Mouse (Mus musculus) midbrain, embryonic 11.5 days (tissue): ENCODE results near the gene Zzef1. TPM values are rescaled to one million over a fixed set of nuclear protein-coding genes. Genes with fewer than 3 reads are reported as not detected.
"Not testable (repeated sequence)": the region's sequence is repeated elsewhere in the genome, so short reads cannot be mapped to it uniquely, and the experiment has no call there.

Experiments used
- ATAC-seq: fragments of 200-750 bp; cut with Nextera tagmentation; 2 replicates; pipeline ENCODE4 v1.8.0; 2017; ENCODE audit warnings: moderate TSS enrichment, moderate library complexity; ENCODE audit not compliant: low FRiP score
- DNase-seq: peaks from one replicate; pipeline ENCODE4 v3.0.0; 2015; ENCODE audit warnings: low spot score; ENCODE audit errors: missing footprints
- H3K27ac ChIP-seq: fragments of 300-500 bp; sonication (generic); 2 replicates; pipeline ENCODE4 v1.5.1; 2014; ENCODE audit warnings: low read depth, low read length
- H3K27me3 ChIP-seq: fragments of 300-500 bp; sonication (generic); 2 replicates; pipeline ENCODE4 v1.6.1; 2014; ENCODE audit warnings: mild to moderate bottlenecking, low read length, moderate library complexity, mixed read lengths; ENCODE audit not compliant: control insufficient read depth, insufficient read depth
- H3K36me3 ChIP-seq: fragments of 300-500 bp; sonication (generic); 2 replicates; pipeline ENCODE4 v1.6.1; 2014; ENCODE audit warnings: mild to moderate bottlenecking, low read length, moderate library complexity, mixed read lengths; ENCODE audit not compliant: control insufficient read depth, insufficient read depth
- H3K4me1 ChIP-seq: fragments of 300-500 bp; sonication (generic); 2 replicates; pipeline ENCODE4 v1.6.1; 2014; ENCODE audit warnings: low read length; ENCODE audit not compliant: control insufficient read depth, insufficient read depth
- H3K4me2 ChIP-seq: fragments of 300-500 bp; sonication (generic); 2 replicates; pipeline ENCODE4 v1.6.1; 2014; ENCODE audit warnings: mild to moderate bottlenecking, moderate library complexity
- H3K4me3 ChIP-seq: fragments of 300-500 bp; sonication (generic); 2 replicates; pipeline ENCODE4 v1.5.1; 2014; ENCODE audit warnings: low read depth, low read length
- H3K9ac ChIP-seq: fragments of 300-500 bp; sonication (generic); 2 replicates; pipeline ENCODE4 v1.6.1; 2014; ENCODE audit warnings: low read length
- H3K9me3 ChIP-seq: fragments of 300-500 bp; sonication (generic); 2 replicates; pipeline ENCODE4 v1.6.1; 2016; ENCODE audit warnings: low read length; ENCODE audit not compliant: control insufficient read depth
- WGBS: fragments of 180-500 bp; shearing (Covaris S2); extraction: QIAGEN DNeasy Blood & Tissue Kit; methylation state at CpG from one replicate; pipeline ENCODE4 v1.1.7; 2014; 5-methylcytosine and 5-hydroxymethylcytosine counted together
- polyA plus RNA-seq: library from polyadenylated mRNA; unstranded; fragments of >200 nt; fragmentation: Nextera tagmentation; extraction: Ambion mirVana; gene quantifications from 2 replicates; pipeline ENCODE4 v1.2.1, GENCODE M21; 2014

Gene Zzef1
- polyA plus RNA-seq, 1 experiment from 2014 or later, result 8.3 TPM

DNA sequence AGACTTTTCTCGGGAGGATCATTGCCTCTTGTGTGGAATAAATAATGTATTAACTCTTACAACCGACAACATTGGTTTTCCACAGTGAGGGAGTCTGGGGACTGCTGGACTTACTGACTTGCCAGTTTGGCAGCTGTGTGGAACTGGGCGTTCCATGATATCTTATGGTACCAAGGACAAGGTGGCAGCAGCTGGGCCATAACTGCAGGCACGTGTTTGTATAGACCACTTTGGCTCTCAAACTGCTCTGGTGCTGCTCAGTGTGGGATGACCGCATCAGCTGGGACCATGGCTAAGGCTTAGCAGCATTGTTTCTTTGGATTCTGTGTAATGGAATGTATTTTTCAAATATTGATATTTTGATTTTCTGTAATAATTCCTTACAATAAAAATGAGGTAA is 25.2 kb upstream of the Zzef1 start:
- Histone ChIP-seq H3K4me3 (no peak overlapping the region), H3K36me3 (peaks cover 9% of the 10 kb centered on the region), H3K27me3 (no peaks in the 10 kb centered on the region), H3K9me3 (no peaks in the 10 kb centered on the region), H3K27ac (no peak overlapping the region), H3K9ac (no peak overlapping the region), H3K4me2 (no peak overlapping the region), H3K4me1 (no peaks in the 10 kb centered on the region)
- no peak for ATAC-seq
- WGBS, result 92% methylated on average over 5 of the region's 5 CpGs
- DNase-seq, result no peak

DNA sequence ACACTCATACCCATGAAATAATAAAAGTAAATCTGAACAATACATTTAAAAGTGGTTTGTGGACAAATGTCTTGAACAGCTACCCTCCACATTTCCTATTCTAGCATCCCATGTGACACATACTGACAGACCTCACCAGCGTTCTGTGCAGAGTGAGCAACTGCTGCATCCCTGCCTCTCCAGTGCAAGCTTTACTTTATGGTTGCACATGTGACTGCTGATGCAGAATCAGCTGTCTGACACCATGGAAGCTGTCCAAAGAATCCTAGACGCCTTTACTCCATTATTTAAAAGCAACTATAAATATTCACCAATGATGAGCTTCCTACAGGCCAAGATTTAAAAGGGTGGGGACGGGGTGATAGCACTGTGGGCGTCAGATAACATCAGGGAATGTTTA is 24.6 kb upstream of the Zzef1 start:
- H3K9me3 ChIP-seq, result no peaks in the 10 kb centered on the region
- H3K4me1 ChIP-seq, result no peaks in the 10 kb centered on the region
- no peak overlapping the region for H3K4me3 ChIP-seq
- H3K36me3 ChIP-seq, result peaks cover 9% of the 10 kb centered on the region
- no peak overlapping the region for H3K27ac ChIP-seq
- ATAC-seq (no peak), DNase-seq (no peak)
- 86% methylated on average over 4 of the region's 4 CpGs for WGBS
- H3K27me3 ChIP-seq, result no peaks in the 10 kb centered on the region
- H3K4me2 ChIP-seq, result no peak overlapping the region
- H3K9ac ChIP-seq, result no peak overlapping the region

DNA sequence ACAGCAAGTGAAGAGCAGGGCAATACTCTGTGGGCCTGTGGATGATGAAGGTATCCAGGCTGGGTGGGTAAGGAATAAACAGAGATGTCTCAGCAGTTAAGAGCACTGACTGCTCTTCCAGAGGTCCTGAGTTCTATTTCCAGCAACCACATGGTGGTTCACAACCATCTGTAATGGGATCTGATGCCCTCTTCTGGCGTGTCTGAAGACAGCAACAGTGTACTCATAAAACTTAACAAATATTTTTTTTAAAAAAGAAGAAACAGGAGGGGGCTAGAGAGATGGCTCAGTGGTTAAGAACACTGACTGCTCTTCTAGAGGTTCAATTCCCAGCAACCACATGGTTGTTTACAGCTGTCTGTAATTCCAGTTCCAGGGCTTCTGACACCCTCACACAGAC is 23.4 kb upstream of the Zzef1 start:
- not testable (repeated sequence) for ATAC-seq, H3K9ac ChIP-seq, H3K36me3 ChIP-seq, H3K4me2 ChIP-seq, H3K27ac ChIP-seq, H3K4me3 ChIP-seq, H3K4me1 ChIP-seq, H3K27me3 ChIP-seq, DNase-seq, H3K9me3 ChIP-seq
- WGBS, result 23% methylated on average over 1 of the region's 1 CpGs

DNA sequence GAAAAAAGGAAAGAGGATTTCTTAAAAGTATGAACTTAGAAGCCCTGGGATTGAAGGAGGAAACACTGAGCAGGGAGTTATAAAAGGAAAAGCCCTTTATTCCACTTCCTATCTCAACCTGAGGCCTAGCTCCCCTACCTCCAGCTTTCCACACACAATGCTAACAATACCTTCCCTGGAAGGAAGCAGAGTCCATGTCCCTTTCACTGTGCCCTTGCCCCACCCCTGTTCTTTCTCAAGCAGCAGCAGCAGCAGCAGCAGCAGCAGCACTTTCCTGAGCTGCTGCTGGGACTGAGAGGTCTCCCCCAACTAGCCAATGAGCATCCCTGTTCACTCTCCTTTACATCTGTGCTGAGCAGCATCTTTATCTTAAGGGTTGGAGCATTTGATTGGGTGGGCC is 17.1 kb upstream of the Zzef1 start:
- no peak overlapping the region for H3K4me2 ChIP-seq
- H3K9me3 ChIP-seq, result no peaks in the 10 kb centered on the region
- no peak overlapping the region for H3K9ac ChIP-seq
- H3K4me3 ChIP-seq, result no peak overlapping the region
- no peak overlapping the region for H3K27ac ChIP-seq
- no peaks in the 10 kb centered on the region for H3K27me3 ChIP-seq
- H3K36me3 ChIP-seq, result no peaks in the 10 kb centered on the region
- H3K4me1 ChIP-seq, result no peaks in the 10 kb centered on the region
- ATAC-seq (no peak), DNase-seq (no peak)

DNA sequence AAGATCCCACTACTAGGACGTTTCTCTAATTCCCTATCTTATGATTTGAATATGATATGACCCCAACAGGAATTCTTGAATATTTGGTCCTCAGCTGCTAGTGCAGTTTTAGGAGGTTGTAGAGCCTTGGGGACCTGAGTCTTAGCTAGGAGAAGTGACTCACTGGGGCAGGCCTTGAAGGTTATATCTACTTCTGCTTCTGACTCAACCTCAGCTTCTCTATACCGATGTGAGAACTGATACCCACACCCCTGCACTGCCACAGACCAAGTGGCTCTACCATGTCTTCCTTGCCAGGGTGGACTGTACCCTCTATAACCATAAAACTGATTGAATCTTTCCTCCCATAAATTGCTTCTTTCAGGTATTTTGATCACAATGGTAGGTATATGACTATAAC is 13.9 kb upstream of the Zzef1 start:
- no peaks in the 10 kb centered on the region for H3K9me3 ChIP-seq
- H3K27me3 ChIP-seq, result no peaks in the 10 kb centered on the region
- WGBS, result 76% methylated on average over 2 of the region's 2 CpGs
- no peak overlapping the region for H3K9ac ChIP-seq
- H3K4me3 ChIP-seq, result no peak overlapping the region
- H3K27ac ChIP-seq, result no peak overlapping the region
- no peaks in the 10 kb centered on the region for H3K4me1 ChIP-seq
- DNase-seq (no peak), ATAC-seq (no peak)
- H3K4me2 ChIP-seq, result no peak overlapping the region
- no peaks in the 10 kb centered on the region for H3K36me3 ChIP-seq

DNA sequence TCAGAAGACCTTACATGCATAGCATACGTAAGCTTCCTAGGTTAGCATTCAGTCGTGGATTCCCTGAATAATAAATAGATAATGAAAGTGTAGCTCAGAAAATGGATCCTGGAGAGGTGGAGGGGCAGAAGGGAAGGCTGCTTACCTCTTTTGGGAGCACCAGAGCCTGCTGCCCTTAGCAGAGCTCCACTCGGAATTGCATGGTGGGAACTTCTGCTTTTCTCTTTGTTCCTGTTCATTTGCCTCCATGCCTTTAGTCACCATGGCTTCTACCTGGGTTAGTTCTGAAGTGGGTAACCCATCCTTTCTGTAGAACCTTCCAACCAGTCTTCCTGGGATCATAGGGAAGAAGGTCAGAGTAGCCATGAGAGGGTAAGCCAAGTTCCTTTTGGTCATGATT is 13.5 kb upstream of the Zzef1 start:
- no peaks in the 10 kb centered on the region for H3K4me1 ChIP-seq
- H3K9ac ChIP-seq, result no peak overlapping the region
- H3K27me3 ChIP-seq, result no peaks in the 10 kb centered on the region
- H3K4me3 ChIP-seq, result no peak overlapping the region
- H3K27ac ChIP-seq, result no peak overlapping the region
- no peaks in the 10 kb centered on the region for H3K9me3 ChIP-seq
- WGBS, result 87% methylated on average over 3 of the region's 3 CpGs
- no peak for DNase-seq
- no peak for ATAC-seq
- no peaks in the 10 kb centered on the region for H3K36me3 ChIP-seq
- no peak overlapping the region for H3K4me2 ChIP-seq

DNA sequence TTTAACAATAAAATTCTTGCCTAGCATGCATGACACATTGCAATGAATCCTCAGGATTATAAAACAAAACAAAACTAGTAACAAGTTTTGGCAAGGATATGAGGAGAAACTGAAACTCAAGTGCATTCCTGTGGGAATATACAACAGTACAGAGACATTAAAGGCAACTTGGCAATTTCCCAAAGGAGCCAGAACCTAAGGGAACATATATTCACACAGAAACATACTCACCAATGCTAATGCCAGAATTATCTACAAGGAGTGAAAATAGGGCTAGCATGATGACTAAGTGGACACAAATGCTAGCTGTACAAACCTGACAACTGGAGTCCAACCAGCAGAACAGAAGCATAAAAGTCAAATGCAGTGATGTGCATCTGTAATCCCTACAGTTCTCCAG is 4.0 kb upstream of the Zzef1 start:
- H3K9me3 ChIP-seq, result no peaks in the 10 kb centered on the region
- no peaks in the 10 kb centered on the region for H3K27me3 ChIP-seq
- peaks cover 2% of the 10 kb centered on the region; the same call in 1 of the 2 replicates for H3K4me1 ChIP-seq
- H3K4me2 ChIP-seq, result no peak overlapping the region
- DNase-seq, result no peak
- H3K9ac ChIP-seq, result no peak overlapping the region
- no peaks in the 10 kb centered on the region for H3K36me3 ChIP-seq
- ATAC-seq, result no peak
- H3K4me3 ChIP-seq, result no peak overlapping the region
- H3K27ac ChIP-seq, result no peak overlapping the region

DNA sequence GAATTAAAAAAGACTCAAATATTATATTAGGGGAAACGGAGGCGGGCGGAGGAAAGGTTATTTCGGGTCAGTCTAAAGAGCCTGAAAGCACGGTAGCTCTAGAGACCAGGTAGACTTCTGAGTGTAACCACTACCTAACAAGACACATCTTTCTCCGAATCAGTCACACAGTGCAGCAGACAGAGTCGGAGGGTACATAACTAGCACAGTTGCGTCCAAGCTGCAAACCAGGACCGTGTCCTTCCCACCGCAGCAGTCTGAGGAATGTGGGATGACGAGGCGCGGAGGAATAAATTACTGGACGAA is 924 bp upstream of the Zzef1 start:
- H3K4me1 ChIP-seq, result peaks cover 2% of the 10 kb centered on the region; the same call in 1 of the 2 replicates
- peak; percentile 43 for ATAC-seq
- DNase-seq, result no peak
- H3K9ac ChIP-seq, result peak overlapping the region; percentile 79
- H3K4me2 ChIP-seq, result peak overlapping the region; percentile 63
- H3K27me3 ChIP-seq, result no peaks in the 10 kb centered on the region
- WGBS, result 21% methylated on average over 14 of the region's 14 CpGs
- H3K9me3 ChIP-seq, result no peaks in the 10 kb centered on the region
- no peaks in the 10 kb centered on the region for H3K36me3 ChIP-seq
- no peak overlapping the region for H3K27ac ChIP-seq
- peak overlapping the region; percentile 95 for H3K4me3 ChIP-seq

DNA sequence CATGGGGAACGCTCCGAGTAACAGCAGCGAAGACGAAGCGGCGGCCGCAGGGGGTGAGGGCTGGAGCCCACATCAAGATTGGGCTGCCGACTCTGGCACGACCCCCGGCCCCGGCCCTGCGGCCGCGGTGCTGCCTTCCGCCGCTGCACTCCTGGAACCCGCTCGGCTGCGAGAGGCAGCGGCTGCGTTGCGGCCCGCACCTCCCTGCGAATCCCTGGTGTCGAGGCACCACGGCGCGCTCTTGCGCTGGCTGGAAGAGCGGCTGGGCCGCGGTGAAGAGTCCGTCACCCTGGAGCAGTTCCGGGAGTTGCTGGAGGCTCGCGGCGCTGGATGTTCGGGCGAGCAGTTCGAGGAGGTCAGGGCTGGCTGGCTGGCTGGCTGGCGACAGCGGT is 266 bp downstream of the Zzef1 start:
- H3K4me1 ChIP-seq, result peaks cover 2% of the 10 kb centered on the region; the same call in 1 of the 2 replicates
- H3K4me2 ChIP-seq, result peak overlapping the region; percentile 64
- H3K27me3 ChIP-seq, result no peaks in the 10 kb centered on the region
- peak overlapping the region; percentile 74 for H3K9ac ChIP-seq
- H3K4me3 ChIP-seq, result peak overlapping the region; percentile 95
- DNase-seq (no peak), ATAC-seq (peak; percentile 73; the same call in 1 of the 2 replicates)
- H3K27ac ChIP-seq, result no peak overlapping the region
- no peaks in the 10 kb centered on the region for H3K9me3 ChIP-seq
- H3K36me3 ChIP-seq, result no peaks in the 10 kb centered on the region
- under 1% methylated on average over 42 of the region's 42 CpGs for WGBS

DNA sequence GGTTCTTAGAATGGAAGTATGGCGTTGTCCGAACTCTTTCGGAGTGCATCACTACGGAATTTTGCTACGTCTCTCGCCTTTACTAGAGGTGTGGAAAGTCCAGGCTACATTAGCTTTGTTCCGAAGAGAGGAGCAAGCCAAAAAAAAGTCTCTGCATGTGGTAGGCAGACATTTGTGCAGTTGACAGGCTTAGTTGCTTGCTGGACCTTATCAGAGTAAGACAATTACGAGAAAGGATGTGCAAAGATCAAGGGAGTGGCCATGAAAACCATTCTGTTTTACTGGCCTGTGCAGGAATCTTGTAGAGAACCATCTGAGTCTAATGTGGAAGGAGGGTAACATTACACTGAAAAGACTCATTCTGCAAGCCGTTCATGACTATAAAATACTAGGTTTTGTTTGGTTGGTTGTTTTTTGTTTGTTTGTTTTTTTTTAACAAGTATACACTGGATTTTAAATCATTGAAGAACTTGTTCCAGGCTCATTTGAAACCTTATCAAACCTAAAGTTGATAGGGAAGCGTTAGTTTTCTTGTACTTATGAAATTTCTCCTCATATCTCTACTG is 830 bp downstream of the Zzef1 start:
- 23% methylated on average over 10 of the region's 10 CpGs for WGBS
- ATAC-seq, result no peak
- no peak overlapping the region for H3K27ac ChIP-seq

More for the DNA sequence above, 830 bp downstream of the Zzef1 start:
- H3K9me3 ChIP-seq, result no peaks in the 10 kb centered on the region
- DNase-seq, result peak; percentile 82
- peak overlapping the region; percentile 74 for H3K9ac ChIP-seq
- no peaks in the 10 kb centered on the region for H3K27me3 ChIP-seq
- H3K4me2 ChIP-seq, result peak overlapping the region; percentile 64
- peak overlapping the region; percentile 95 for H3K4me3 ChIP-seq
- peaks cover 2% of the 10 kb centered on the region; the same call in 1 of the 2 replicates for H3K4me1 ChIP-seq
- no peaks in the 10 kb centered on the region for H3K36me3 ChIP-seq
